In the genomic region with DNA sequence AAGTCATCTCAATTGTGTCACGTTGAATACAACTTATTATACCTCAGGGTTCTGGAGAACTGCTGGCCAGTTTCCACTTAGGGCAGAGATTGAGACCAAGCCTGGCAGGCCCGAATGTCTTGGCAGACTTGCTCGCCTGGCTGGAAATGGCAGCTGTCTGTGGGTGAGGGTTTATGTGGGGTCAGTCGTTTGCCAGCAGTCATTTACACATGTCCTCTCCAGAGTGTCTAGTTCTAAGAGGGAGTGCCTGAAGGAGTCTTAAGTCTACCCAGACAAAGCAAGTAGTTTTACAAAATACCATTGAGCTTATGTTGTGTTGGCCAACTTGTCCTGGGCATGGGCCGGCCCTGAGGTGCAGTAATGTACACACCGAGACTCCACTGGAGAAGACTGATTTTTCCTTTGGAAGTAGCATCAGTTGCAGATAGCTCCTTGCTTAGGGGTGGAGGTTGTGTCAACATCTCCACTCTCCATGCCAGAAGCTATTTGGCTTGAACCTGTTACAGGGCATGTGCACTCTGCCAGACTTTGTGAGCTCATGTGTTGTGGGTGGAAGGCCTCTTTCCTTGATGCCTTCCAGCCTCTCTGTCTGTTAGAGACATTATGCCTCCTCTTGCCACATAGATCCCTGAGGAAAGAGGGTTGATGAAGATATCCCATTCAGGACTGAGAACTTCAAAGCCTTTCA, we compare ENCODE assay signal across 8 mouse cellular contexts.
DNase-seq lines count a peak whose midpoint lies in the region; ATAC-seq and TF ChIP-seq lines count a peak whose summit lies in the region.

No protein-coding gene starts in this region.

- ATAC-seq in monocyte, adult 5-6 weeks (replicated peaks; ENCODE audit: insufficient number of reproducible peaks, low FRiP score, low TSS enrichment, poor library complexity, severe bottlenecking), result no peak

- H3K27ac ChIP-seq in gastrocnemius, adult 2 months, result peak overlapping the region; percentile 75

- no peak overlapping the region for H3K4me3 ChIP-seq in gastrocnemius, adult 2 months

- intact Hi-C loops in gastrocnemius, adult 2 months (cut with DNase I), result loop anchor here (5.0 kb wide), 1 partner anchor 83 kb away; the partner anchor contains the start of gene Man2a1

- peak; percentile 63 for DNase-seq in adrenal gland, adult 2 months
- no peak for DNase-seq in adrenal gland, postnatal 4 days (ENCODE audit: low spot score in 2 of 2)
- peak; percentile 100 for DNase-seq in adipocyte (ENCODE audit: low spot score)
- DNase-seq in gastrocnemius, adult 2 months, result peak; percentile 91
- DNase-seq in kidney, postnatal 36 days, result peak; percentile 71
- DNase-seq in spleen, postnatal 10 days (ENCODE audit: low spot score in 2 of 2), result no peak
- no peak for DNase-seq in frontal cortex, adult 2 months (ENCODE audit: extremely low spot score in 1 of 2, low spot score in 1 of 2)

- no peak for TF ChIP-seq CTCF in gastrocnemius, adult 2 months (IDR thresholded peaks at IDR 0.05)

Comparison
In these comparisons a context has a peak if more than half of its experiments do, and no peak if none do; other contexts are left out.
1. DNase-seq: peak in adrenal gland, adult 2 months (single experiment), adipocyte (single experiment), gastrocnemius, adult 2 months (single experiment) and kidney, postnatal 36 days (2 of 2); none in adrenal gland, postnatal 4 days (0 of 2), spleen, postnatal 10 days (0 of 2) and frontal cortex, adult 2 months (0 of 2).